Mouse (Mus musculus) lung, adult 2 months (tissue): ENCODE results near the gene Lpar1.

Source experiments
- CTCF ChIP-seq: fragments of 200-500 bp; IDR thresholded peaks from 2 replicates; pipeline ENCODE4 v1.5.1; 2011; ENCODE audit warnings: mild to moderate bottlenecking, low read length, control low read depth; ENCODE audit not compliant: insufficient read depth
- POLR2A ChIP-seq: fragments of 200-500 bp; IDR thresholded peaks from 2 replicates; pipeline ENCODE4 v1.6.1; 2011; ENCODE audit warnings: low read depth, mild to moderate bottlenecking, control low read depth, low read length, borderline replicate concordance; ENCODE audit errors: extremely low read depth

DNA sequence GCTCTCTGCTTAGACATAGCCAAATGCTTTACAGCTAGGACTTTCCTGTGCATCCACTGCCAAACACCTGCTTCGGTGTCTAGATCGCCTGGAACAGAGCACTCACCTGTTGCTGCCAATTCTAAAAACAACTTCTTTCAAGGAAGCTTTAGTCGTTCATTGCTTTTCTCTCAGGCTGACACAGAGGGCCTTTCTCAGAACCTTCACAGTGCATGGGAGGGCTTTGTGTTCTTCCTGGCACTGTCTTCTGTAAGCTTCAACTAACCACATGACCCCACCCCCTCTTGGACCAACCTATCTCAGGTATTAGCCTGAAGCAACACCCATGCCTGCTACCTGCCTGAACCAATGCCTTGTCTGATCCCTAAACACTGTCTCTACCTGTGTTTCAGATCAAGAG is 15.0 kb downstream of the Lpar1 start:
- no peak for TF ChIP-seq CTCF
- no peak for TF ChIP-seq POLR2A
